Mouse (Mus musculus) kidney, postnatal 0 days (tissue): Measurements from ENCODE around the gene Enpp7. TPM values are rescaled to one million over a fixed set of nuclear protein-coding genes. Genes with fewer than 3 reads are reported as not detected.

Source experiments
- ATAC-seq: fragments of 200-750 bp; cut with Nextera tagmentation; replicated peaks from 2 replicates; pipeline ENCODE4 v1.8.0; 2017; ENCODE audit warnings: low read depth, moderate number of reproducible peaks, moderate TSS enrichment, moderate library complexity; ENCODE audit not compliant: low FRiP score
- DNase-seq: peaks from one replicate; pipeline ENCODE4 v3.0.0-alpha.2; 2016; ENCODE audit warnings: low spot score
- H3K27ac ChIP-seq: fragments of 300-500 bp; sonication (generic); 2 replicates; pipeline ENCODE4 v1.5.1; 2014; ENCODE audit warnings: mild to moderate bottlenecking
- H3K27me3 ChIP-seq: fragments of 300-500 bp; sonication (generic); 2 replicates; pipeline ENCODE4 v1.6.1; 2014; ENCODE audit warnings: low read length, mixed read lengths; ENCODE audit not compliant: insufficient read depth
- H3K36me3 ChIP-seq: fragments of 300-500 bp; sonication (generic); 2 replicates; pipeline ENCODE4 v1.6.1; 2014; ENCODE audit warnings: low read length, mixed read lengths; ENCODE audit not compliant: insufficient read depth
- H3K4me1 ChIP-seq: fragments of 300-500 bp; sonication (generic); replicated peaks from 2 replicates; pipeline ENCODE4 v1.6.1; 2014; ENCODE audit warnings: antibody characterized with exemption, low read length, mixed read lengths; ENCODE audit not compliant: insufficient read depth
- H3K4me2 ChIP-seq: fragments of 300-500 bp; sonication (generic); 2 replicates; pipeline ENCODE4 v1.6.1; 2014; ENCODE audit warnings: mild to moderate bottlenecking, low read length, moderate library complexity, mixed read lengths
- H3K4me3 ChIP-seq: fragments of 300-500 bp; sonication (generic); replicated peaks from 2 replicates; pipeline ENCODE4 v1.5.1; 2014; ENCODE audit warnings: low read depth, low read length
- H3K9ac ChIP-seq: fragments of 300-500 bp; sonication (generic); 2 replicates; pipeline ENCODE4 v1.6.1; 2014; ENCODE audit warnings: low read depth, low read length
- H3K9me3 ChIP-seq: fragments of 300-500 bp; sonication (generic); replicated peaks from 2 replicates; pipeline ENCODE4 v1.6.1; 2016; ENCODE audit warnings: low read length, inconsistent platforms, mixed read lengths
- CTCF ChIP-seq: IDR thresholded peaks from 2 replicates; pipeline ENCODE4 v1.5.1; 2016; ENCODE audit warnings: antibody characterized with exemption, low read depth, mild to moderate bottlenecking, moderate library complexity
- WGBS: fragments of 180-500 bp; shearing (Covaris S2); extraction: QIAGEN DNeasy Blood & Tissue Kit; methylation state at CpG from one replicate; pipeline ENCODE4 v1.1.7; 2014; 5-methylcytosine and 5-hydroxymethylcytosine counted together
- polyA plus RNA-seq: library from polyadenylated mRNA; unstranded; fragments of >200 nt; fragmentation: Nextera tagmentation; extraction: Ambion mirVana; gene quantifications from 2 replicates; pipeline ENCODE4 v1.2.1, GENCODE M21; 2015

Gene Enpp7
- polyA plus RNA-seq, 1 experiment from 2014 or later: not detected

- Histone ChIP-seq H3K4me3 (peak overlapping the region; percentile 62), H3K4me2 (peak overlapping the region; percentile 99), H3K9ac (peak overlapping the region; percentile 51), H3K27ac (no peak overlapping the region), H3K9me3 (no peaks in the 10 kb centered on the region), H3K4me1 (peaks cover 51% of the 10 kb centered on the region), H3K27me3 (peaks cover 57% of the 10 kb centered on the region), H3K36me3 (0 out of 2 replicates have a peak, but pooled peaks cover 4% of the 10 kb centered on the region)
- whole genome bisulfite sequencing: under 1% methylated on average over 31 of the region's 31 CpGs
- TF ChIP-seq CTCF: no peak
- DNase-seq (no peak), ATAC-seq (no peak; the same call in none of the 2 replicates)
These were observed 53.3 kb downstream of the Enpp7 start for GRCm38 (mm10) chr11:119041325-119041716.

GRCm38 (mm10) chr11:119041750-119042465 is 53.9 kb downstream of the Enpp7 start:
- Histone ChIP-seq H3K36me3 (0 out of 2 replicates have a peak, but pooled peaks cover 4% of the 10 kb centered on the region), H3K4me2 (peak overlapping the region; percentile 99), H3K27ac (no peak overlapping the region), H3K4me1 (peaks cover 54% of the 10 kb centered on the region), H3K4me3 (peak overlapping the region; percentile 62), H3K27me3 (peaks cover 60% of the 10 kb centered on the region), H3K9ac (peak overlapping the region; percentile 51), H3K9me3 (no peaks in the 10 kb centered on the region)
- WGBS: 1% methylated on average over 29 of the region's 31 CpGs
- DNase-seq (no peak), ATAC-seq (no peak)
- TF ChIP-seq CTCF: no peak

Other genes with a start within 250 kb of the Enpp7 start
- 0.42 and 0.82 TPM in 2 replicates for gene Rbfox3, start 76.6 kb upstream of the Enpp7 start, polyA plus RNA-seq
- 16.7 and 18.4 TPM in 2 replicates for gene Cbx2, start 34.8 kb downstream of the Enpp7 start, polyA plus RNA-seq
- 6.1 and 7.7 TPM in 2 replicates for gene Cbx8, start 52.8 kb downstream of the Enpp7 start, polyA plus RNA-seq
- gene Cbx4, start 98.0 kb downstream of the Enpp7 start, polyA plus RNA-seq: 8.0 and 9.7 TPM in 2 replicates
- gene Tbc1d16, start 240.3 kb downstream of the Enpp7 start, polyA plus RNA-seq: 9.2 and 9.5 TPM in 2 replicates
- gene Ccdc40, start 240.4 kb downstream of the Enpp7 start, polyA plus RNA-seq: 3.3 and 4.0 TPM in 2 replicates